Mouse (Mus musculus): Measurements from ENCODE around the gene Ankrd23.
"Not testable (repeated sequence)": the region's sequence is repeated elsewhere in the genome, so short reads cannot be mapped to it uniquely, and the experiment has no call there.

Gene Ankrd23

DNA sequence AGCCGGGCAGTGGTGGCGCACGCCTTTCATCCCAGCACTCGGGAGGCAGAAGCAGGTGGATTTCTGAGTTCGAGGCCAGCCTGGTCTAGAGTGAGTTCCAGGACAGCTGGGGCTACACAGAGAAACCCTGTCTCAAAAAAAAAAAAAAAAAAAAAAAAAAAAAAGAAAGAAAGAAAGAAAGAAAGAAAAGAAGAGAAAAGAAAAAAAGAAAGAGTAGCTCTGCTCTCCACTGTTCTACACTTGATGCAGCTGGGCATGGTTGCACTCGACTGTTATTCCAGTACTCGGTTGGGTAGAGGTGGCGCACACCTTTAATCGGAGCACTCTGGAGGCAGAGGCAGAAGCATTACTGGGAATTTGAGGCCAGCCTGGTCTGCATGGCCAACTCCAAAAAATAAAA is at the start of gene Ankrd23:
Ankrd23 (minus strand) TSS at position 101 of the 400 bp plus-strand sequence.
- DNase-seq: not testable (repeated sequence)

DNA sequence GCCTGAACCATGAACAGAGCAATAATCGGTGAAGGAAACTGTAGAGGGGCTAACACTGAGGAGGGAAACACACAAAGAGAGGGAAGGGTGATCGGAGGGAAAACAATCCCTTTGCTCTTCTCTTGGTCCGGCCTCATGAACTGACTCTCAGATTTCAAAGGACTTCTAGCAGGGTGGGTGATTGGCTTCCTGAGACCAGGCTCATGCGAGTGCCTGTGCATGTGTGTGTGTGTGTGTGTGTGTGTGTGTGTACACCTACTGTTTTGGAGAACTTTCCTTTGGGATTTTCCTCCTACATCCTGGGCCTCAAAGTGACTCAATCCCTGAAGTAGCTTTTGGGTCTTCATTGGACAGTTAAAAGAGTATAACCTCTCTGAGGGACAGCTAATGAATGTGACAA is 49.6 kb upstream of the Ankrd23 start:
- no peak for DNase-seq

DNA sequence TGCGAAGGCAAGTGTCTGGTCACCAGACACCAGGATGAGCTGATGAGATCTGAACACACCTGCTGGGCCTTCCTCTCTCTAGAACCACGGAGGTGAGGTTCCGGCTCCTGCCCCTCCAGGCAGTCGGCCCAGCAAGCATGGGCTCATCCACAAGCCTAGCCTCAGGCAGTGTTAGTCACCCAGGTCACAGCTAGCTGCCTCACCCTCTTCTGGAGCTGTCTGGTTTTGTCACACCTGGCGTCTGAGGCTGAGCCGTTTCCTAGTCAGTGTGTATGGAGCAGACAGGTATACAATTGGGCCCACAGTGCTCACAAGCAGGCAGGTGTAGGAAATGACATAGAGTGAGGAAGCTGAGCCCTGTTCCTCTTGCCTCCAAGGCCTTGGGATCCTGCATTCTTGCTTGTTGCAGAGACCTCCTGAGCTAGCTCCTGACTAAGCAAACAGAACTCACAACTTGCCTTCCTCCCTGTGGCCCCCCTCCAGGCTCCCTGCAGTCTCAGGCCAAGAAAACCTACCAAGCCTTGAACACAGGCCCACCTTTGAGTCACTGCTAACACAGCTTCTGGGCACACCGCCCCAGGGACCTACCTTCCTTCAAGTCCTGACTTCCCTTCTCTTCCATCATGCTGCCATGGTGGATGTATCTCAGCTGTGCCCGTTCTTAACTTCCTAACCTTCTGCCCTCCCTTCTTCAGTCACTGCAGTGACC is 46.9 kb upstream of the Ankrd23 start:
- no peak for DNase-seq

DNA sequence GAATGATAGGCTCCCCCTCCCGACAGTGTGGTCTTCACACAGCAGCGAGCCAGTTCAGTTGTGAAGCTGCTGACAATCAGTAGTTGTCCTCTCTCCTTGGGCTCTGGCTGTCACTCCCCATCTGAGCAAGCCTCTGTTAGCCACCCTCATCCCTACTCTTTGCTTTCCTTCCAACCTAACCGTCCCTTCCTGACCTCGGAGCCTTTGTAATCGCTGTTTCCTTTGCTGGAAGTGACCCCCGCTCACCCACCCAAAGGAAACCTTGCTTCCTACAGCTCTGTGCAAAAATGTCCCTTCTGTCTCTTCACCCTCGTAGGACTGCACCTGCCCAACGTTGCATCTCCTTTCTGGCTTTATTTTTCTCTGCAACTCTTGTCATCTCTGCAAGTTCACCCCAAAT is 45.5 kb upstream of the Ankrd23 start:
- DNase-seq: no peak

DNA sequence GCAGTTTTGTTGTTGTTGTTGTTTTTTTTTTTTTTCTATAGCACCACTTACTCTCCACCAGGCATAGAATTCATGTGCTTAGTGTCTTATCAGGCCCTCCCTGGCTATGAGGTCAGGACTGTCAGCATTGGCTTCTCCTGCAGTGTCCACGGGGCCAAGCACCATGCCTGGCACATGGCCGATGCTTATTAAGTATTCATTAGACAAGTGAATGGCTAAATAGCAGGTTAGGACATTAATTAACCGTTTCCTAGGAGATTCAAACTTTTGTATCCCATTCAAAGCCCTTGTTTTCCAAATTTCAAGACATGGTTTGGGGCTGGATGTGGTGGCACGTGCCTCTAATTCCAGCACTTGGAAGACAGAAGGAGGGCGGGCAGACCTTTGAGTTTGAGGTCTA is 44.6 kb upstream of the Ankrd23 start:
- DNase-seq: no peak

DNA sequence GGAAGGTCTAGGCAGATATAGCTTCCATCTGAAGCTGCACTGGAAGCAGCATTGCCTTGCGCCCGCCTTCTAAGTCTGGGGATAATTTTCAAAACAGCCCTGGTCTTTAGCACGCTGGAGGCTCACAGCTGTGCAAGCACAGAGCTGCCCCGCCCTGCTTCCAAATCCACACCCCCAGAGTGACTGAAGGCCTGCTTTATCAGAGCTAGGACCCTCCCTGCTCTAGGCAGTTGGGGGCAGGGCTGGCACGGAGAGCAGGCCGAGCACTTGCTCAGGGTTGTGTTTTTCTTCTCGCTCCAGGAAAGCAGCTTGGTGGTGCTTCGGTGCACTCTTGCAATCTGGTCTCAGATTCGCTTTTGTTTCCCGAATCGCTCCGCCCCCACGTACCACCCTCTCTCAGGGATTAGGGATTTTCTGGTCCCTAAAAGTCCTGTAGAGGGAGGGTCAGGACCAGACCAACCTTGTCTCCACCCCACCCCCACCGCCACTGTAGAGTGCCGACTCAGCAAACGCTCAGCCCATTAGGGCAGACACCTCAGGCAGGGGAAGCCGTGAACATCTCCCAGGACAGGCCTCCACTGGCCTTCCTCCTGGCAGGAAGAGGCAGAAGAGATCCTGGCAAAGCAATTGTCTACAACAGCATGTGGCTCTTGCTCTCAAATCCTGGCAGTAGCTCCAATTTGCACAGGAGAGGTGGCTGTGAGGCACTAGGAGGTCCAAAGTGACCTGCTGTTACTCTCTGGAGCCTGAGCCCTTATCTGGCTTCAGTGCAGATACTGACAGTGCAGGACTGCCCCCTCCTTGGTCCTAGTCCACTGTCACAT is 43.9 kb upstream of the Ankrd23 start:
- DNase-seq: no peak

DNA sequence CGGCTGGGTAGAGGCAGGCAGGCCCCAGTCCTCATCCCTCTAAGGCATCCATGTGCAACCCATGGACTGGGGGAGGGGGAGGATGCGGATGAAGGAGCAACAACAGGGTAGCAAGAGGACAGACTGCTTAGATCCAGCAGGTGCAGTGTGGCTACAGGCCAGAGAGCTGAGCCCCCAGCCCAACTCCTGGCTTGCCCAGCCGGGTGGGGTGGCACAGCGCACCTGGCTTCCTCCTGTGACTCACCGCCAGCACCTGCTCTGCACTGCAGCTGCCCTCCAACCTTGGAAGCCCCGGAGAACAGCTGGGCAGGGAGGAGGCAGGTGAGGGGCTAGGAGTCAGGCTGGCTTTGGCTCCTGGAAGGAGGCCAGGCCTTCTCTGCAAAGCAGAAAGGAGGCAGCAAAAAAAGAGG is 43.3 kb upstream of the Ankrd23 start:
- no peak for DNase-seq

DNA sequence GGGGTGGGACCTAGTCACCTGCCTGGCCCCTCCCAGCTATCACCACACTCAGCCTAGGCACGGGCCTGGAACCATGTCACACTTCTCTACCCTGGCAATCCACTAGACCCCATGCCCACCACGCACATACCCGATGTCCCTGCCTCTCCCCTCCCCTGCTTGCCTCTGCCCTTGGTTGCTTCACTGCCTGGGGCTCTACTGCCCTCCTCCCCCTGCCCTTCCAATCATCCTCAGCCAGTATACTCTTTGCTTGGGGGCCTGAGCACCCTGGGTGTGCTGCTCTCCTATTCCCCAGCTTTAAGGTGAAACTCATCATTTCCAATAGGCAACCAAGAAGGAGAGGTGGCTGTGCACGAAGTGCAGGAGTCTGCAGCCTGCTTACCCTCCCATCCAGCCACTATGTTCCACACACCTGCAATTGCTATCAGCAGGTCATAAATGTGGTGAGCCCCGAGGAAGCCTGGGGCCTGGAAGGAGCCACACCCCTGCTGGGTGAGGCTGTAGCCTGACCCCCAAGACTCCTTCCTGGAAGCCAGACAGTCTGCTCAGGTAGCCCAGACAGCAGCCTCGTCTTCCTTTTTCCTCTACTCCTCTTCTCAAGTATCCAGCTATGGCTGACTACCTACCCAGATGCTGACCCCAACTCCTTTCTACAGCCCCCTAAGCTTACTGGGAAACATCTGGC is 40.5 kb upstream of the Ankrd23 start:
- no peak for DNase-seq

DNA sequence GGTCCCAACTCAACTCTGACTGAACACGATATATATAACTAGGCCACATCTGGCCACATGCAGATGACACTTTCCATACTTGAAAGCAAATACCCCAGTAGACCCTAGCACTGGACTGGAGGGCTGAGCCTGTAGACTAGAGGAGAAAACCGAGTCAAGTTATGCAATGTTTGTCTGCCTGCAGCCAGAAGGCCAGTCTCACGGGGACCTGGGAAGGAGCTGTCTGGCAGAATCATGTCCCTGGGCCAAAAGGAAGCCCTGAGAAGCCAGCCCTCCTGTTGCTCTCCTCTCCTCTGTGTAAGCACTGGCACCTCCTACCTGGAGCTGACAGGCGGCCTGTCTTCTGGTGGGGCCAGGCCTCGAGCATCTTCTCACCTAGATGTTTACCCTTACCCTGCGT is 38.7 kb upstream of the Ankrd23 start:
- no peak for DNase-seq

DNA sequence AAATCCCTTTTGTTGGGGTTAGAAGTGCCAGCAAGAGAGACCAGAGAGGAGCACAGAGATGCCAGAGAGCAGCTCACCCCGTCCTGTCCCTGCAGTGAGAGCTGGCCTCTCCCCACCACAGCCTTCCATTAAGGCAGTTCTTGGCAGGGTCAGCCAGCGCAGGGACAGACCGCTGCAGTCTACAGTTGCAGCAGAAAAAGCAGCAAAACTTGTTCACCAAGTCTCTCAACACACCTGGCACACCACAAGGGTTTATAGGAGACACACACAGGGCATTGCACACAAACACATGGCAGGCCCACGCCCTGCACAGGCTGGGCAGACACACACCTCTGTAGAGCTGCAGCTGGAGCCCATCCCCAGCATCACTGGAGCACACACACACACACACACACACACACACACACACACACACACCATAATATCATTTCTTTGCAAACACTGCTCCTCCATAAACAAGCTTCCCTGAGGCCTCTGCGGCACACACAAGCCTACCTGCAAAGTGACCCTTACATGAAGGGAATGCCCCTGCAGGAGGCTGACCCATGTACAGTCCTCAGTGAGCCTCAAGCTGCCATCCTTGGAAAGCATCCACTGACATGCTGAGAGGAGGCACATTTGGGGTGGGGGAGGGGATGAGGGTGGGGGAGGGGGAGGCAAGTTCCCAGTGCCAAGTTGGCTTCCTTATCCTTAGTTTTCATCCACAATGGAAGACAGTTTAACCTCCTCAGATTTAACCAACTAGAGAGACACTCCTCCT is 37.7 kb upstream of the Ankrd23 start:
- DNase-seq: no peak

DNA sequence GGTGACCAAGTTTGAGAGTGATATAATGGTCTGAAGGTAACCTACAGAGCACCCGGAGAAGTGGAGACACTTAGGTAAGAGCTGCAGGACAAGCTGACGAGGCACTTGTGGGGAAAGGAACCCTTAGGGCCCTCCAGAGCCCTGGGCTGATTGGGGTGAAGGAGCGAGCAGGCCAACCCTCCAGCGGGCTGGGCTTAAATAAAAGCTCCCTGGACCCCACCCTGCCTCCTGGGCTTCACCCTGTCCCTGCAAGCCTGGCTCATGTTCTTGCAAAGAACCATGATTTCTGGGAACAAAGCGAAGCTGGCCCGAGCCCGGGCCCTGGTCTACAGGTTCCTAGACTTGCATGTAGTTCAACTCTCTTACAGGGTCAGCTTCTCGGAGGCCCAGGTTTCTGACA is 36.8 kb upstream of the Ankrd23 start:
- DNase-seq: no peak

DNA sequence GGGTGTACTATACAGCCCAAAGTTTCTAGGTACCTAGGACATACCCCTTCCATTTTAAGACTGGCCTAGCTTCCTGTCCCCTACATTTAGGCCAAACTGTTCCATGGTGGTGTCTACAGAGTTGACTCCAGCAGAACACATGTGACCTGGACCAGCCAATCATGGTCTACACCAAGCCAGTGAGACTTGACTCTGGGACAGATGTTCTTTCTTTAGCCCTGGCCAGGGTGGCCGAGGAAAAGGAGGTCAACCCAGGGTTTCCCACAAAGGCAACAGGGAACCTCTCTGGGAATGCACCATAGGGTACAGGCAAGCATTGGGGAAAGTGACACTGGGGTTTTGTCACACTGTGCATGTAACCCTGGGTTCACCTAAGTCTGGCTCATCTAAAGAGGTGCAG is 36.0 kb upstream of the Ankrd23 start:
- DNase-seq: no peak

DNA sequence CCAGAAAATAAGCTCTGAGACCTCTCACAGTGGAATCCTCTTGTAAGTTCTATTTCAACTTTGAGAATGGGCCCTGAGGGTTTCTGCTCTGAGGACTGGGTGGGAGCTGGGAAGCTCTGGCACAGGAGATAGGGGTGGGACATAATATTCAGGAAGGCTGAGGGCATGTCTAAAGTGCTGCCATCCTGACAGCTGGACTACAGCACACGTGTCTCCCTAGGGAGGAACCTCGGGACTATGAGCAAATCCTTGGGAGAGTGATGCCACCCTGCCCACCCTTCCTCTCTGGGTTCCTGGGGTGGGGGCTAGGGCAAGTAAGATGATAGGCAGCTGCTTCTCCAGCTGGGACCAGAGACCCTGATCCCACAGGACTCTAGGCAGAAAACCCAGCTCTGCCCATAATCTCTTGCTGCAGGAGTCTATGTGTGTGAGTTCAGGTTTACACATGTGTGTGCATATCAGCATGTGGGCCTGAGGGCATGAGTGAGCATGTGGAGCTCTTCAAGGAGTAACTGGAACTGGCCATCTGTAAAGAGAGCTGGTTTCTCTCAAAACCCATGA is 35.5 kb upstream of the Ankrd23 start:
- no peak for DNase-seq

DNA sequence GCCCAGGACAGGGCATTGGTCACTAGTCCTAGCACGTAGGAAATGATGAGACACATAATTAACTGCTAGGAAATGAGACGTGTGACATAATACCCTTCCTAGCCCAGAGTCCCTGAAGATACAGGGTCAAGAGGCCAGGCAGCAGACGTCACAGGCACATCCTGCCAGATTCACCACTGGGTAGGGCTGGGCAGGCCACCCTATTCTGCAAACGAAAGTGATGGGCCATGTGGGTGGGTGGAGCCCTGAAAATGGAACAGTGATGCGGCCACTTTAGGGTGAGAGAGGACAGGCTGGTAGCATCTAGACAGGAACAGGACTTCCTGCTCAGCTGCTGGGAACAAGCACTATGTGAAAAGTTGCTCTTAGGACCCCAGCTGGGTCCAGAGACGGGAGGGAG is 34.9 kb upstream of the Ankrd23 start:
- DNase-seq: no peak

DNA sequence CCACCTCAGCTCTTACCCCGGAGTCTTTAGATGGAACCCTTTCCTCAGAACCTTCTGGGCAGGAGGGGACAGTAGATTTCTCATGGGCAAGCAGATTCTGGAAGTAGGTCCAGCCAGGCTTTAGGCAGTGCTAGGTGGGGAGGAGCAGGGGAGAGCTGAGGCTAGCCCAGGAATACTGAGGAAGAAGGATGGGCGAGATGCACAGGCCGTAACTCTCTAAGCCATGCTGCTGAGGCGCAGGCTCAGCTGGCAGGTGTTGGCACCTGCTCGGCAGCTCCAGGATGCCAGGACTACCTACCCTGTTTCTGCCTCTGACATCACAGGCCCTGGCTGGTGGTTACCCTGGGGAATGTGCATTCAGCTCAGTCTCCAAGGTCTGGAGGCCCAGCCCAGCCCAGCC is 33.6 kb upstream of the Ankrd23 start:
- DNase-seq: no peak

DNA sequence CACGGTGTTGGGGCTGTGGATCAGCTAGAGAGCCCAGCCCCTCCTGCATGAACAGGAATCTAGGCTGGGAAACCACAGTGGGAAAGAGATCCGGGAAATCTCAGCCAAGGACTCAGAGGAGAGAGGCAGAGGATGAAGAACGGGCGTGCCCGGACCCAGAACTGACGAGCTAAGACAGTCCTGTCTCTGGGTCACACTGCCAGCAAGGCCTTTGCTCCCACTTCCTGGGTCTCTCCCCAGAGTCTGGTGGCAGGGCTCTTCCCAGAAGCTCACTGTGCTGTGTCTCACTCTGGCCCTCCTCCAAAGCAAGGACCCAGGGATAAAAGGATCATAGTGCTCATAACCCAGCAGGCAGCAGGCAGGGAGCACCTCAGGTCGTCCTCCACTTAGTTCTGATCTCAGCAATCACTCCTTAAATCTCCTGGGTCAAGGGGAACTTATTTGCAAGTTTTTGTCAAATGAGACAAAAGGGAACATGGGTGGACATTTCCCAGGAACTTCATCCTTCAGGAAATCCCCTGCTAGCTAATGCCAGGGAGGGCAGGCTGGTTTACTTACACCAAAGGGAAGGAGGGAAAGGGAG is 33.1 kb upstream of the Ankrd23 start:
- DNase-seq: no peak

DNA sequence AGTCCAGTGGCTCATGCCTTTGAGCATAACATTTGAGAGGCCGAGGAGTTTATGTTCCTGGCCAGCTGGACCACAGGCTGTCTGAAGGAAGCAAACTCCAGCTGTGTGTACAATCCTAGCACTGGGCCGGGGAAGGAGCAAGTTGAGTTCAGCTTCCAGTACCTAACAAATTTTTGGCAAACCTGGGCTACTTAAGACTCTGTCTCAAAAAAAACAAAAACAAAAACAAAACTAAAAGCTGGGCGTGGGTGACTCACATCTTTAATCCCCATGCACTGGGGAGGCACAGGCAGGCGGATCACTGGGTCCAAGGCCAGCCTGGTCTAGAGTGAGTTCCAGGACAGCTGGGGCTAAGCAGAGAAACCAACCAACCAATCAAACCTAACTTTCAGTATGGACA is 32.1 kb upstream of the Ankrd23 start:
- DNase-seq: no peak

DNA sequence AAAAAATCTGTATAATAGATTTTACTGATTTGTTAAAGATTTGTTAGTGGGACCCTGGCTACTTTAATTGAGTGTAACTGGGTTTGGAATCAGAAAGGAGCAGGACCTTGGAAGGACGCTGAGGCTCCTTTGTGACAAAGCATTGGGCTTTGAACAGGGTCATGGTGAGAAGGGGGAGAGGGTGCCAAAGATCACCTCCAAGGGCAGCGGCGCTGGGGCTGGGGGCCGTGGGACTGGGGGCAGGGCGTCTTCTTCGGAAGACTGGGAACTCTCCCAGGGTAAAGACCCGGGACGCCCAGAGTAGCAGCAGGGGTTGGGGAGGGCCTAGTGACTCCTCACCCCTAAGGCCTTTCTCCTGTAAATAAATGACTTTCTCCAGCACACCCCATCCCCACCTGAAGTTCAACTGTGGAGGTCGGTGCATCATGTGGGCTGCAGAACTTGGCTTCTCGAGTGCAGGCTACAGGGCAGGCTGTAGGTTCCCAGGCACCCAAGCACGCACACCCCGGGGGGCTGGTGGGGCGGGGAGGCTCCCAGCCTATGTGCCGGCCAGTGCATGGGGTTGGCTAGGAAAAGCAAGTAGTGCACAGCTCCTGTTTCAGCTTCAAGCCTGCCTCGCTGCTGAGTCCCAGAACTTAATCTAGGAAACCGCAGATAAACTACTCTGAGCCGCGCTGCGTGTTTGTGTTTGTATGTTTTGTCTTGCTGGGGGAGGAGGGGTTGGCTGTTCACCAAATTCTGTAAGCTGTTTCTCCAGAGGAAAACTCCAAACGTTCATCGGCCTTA is 31.3 kb upstream of the Ankrd23 start:
- DNase-seq: no peak

DNA sequence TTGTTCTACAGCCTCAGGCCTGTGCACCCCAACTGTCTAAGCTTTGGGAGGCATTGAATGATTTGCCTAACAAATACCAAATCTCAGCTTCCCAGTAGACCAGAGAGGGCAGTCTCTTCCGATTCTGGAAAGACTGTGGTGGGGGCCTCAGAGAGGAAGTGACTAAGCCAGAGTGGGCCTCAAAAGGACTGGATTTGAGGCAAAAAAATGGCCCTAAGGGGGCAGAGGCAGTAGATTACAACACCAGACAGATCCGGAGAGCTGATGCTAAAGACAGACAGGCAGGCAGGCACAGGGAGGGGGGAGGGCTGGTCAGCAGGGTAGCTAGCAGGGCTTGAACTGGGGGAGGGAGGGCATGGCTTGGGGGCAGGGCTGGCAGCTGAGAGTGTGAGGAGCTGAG is 29.7 kb upstream of the Ankrd23 start:
- no peak for DNase-seq

DNA sequence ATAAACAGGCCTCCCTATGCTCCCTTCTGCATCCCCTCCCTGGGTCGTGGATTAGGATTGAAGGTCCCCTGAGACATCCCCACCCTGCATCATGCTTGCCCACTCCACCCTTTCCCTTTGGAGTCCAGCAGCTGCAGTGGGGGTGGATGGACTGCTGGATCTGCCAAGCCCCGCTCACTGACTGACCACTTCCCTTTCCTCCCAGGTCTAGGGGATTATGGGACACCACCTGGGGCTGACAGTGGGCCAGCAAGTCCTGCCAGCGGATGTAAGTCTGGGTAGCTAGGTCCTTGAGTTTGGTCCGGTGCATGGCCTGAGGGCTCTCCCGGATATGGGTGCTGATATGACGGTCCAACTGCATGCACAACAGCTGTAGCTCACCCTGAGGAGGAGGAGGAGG is 27.4 kb upstream of the Ankrd23 start:
- no peak for DNase-seq

DNA sequence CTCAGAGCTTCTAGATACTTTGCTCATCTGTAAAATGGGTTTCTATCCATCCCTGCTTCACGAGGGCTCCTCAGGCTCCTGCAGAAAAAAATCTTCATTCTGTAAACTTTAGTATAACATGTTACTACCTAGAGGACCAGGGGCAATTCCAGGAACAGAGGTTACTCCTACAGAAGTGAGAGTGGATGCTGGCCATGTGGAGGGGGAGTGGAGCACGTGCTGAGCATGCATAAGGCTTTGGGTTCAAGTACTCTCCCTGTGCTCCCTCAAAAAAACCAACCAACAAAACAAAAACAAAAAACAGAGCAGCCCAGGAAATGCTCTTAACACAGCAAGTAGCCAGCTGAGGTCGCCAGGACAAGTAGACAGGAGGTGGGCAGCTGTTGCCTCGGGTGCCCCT is 26.9 kb upstream of the Ankrd23 start:
- no peak for DNase-seq

DNA sequence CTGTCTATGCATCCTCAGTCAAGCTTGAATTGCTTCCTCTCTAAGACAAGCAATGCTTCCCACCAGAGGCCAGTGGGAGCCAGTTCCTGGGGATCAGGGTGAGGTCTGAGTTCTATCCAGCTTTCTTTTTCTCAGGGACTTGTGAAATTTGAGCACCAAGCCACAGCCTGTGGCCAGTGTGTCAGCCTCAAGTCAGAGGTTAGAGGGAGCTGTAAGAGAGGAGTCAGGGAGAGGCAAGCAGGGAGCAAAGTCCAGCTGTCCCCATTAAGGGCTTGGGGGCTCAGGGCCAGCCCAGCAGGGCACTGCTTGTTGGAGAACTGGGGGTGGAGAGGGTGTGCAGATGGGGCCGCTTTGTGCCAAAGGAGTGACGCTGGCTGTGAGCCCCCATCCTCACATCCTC is 26.5 kb upstream of the Ankrd23 start:
- DNase-seq: no peak
